Mouse (Mus musculus) kidney, embryonic 15.5 days (tissue): ENCODE measurements at regions not wholly inside any gene's neighbourhood (a gene's known extent, or its start where the extent isn't known, plus 50 kb on each side); places are given as distances from the start of the nearest gene placed in this dataset.

Experiments used
- ATAC-seq: fragments of 200-750 bp; cut with Nextera tagmentation; replicated peaks from 2 replicates; pipeline ENCODE4 v1.8.0; 2017; ENCODE audit warnings: moderate TSS enrichment; ENCODE audit not compliant: low FRiP score
- H3K27ac ChIP-seq: fragments of 300-500 bp; sonication (generic); 2 replicates; pipeline ENCODE4 v1.5.1; 2015; ENCODE audit warnings: mild to moderate bottlenecking, inconsistent platforms
- H3K27me3 ChIP-seq: fragments of 300-500 bp; sonication (generic); 2 replicates; pipeline ENCODE4 v1.6.1; 2015; ENCODE audit warnings: inconsistent platforms
- H3K36me3 ChIP-seq: fragments of 300-500 bp; sonication (generic); 2 replicates; pipeline ENCODE4 v1.6.1; 2015; ENCODE audit warnings: inconsistent platforms
- H3K4me1 ChIP-seq: fragments of 300-500 bp; sonication (generic); 2 replicates; pipeline ENCODE4 v1.6.1; 2015; ENCODE audit warnings: inconsistent platforms
- H3K4me2 ChIP-seq: fragments of 300-500 bp; sonication (generic); 2 replicates; pipeline ENCODE4 v1.6.1; 2015; ENCODE audit warnings: moderate library complexity, mild to moderate bottlenecking, inconsistent platforms
- H3K4me3 ChIP-seq: fragments of 300-500 bp; sonication (generic); replicated peaks from 2 replicates; pipeline ENCODE4 v1.5.1; 2015; ENCODE audit warnings: mild to moderate bottlenecking, inconsistent platforms
- H3K9ac ChIP-seq: fragments of 300-500 bp; sonication (generic); 2 replicates; pipeline ENCODE4 v1.6.1; 2015; ENCODE audit warnings: mild to moderate bottlenecking, inconsistent platforms
- H3K9me3 ChIP-seq: fragments of 300-500 bp; sonication (generic); replicated peaks from 2 replicates; pipeline ENCODE4 v1.6.1; 2016; ENCODE audit warnings: inconsistent platforms
- WGBS: fragments of 180-500 bp; shearing (Covaris S2); methylation state at CpG from one replicate; pipeline ENCODE4 v1.1.7; 2015; ENCODE audit warnings: mixed read lengths; 5-methylcytosine and 5-hydroxymethylcytosine counted together

- H3K27ac ChIP-seq, result no peak overlapping the region
- no peak for ATAC-seq
- H3K9ac ChIP-seq, result no peak overlapping the region
- H3K27me3 ChIP-seq, result no peaks in the 10 kb centered on the region
- no peak overlapping the region for H3K4me3 ChIP-seq
- H3K4me1 ChIP-seq, result no peaks in the 10 kb centered on the region
- H3K36me3 ChIP-seq, result no peaks in the 10 kb centered on the region
- H3K9me3 ChIP-seq, result no peaks in the 10 kb centered on the region
- 82% methylated on average over 1 of the region's 1 CpGs for WGBS
- no peak overlapping the region for H3K4me2 ChIP-seq
Measured at GRCm38 (mm10) chr15:31087607-31088006, 136.5 kb upstream of the Dap start.

DNA sequence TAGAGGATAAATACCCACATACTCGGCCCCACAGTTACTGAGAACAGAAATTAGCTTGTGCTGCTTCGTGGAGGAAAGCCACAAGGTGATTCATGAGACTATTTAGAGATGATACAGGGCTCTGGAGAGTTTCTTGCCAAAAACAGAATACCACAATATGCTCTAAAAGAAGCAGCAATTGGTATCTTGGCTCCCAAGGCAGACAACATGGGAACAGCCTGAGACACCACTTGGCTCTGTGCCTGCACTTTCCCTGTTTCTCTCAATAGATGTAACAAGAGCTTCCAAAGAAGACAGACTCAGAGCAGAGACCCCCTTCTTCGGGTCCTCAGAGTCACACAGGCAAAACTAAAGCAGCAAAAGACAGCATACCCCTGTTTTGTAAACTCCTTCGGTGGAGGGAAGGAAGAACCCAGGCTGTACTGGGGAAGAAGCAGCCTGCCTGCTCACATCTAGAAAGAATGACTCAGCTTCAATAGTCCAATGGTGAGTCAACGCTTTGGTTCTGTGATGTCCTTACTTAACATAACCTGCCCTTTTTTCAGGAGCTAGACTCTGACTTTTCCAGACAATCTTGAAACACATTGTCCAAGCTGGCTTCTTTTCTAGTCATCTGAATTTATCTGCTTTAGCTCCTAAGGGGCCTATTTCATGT lies 132.1 kb upstream of the Dap start:
- Histone ChIP-seq H3K27me3 (no peaks in the 10 kb centered on the region), H3K36me3 (no peaks in the 10 kb centered on the region), H3K9ac (no peak overlapping the region), H3K4me3 (no peak overlapping the region), H3K9me3 (no peaks in the 10 kb centered on the region), H3K4me2 (no peak overlapping the region), H3K27ac (no peak overlapping the region), H3K4me1 (no peaks in the 10 kb centered on the region)
- 79% methylated on average over 5 of the region's 5 CpGs for WGBS
- no peak for ATAC-seq

GRCm38 (mm10) chr15:31096206-31096605 lies 127.9 kb upstream of the Dap start:
- H3K4me2 ChIP-seq, result no peak overlapping the region
- no peak for ATAC-seq
- H3K4me3 ChIP-seq, result no peak overlapping the region
- H3K9ac ChIP-seq, result no peak overlapping the region
- H3K27me3 ChIP-seq, result no peaks in the 10 kb centered on the region
- H3K27ac ChIP-seq, result no peak overlapping the region
- H3K9me3 ChIP-seq, result no peaks in the 10 kb centered on the region
- WGBS, result 88% methylated on average over 7 of the region's 7 CpGs
- H3K36me3 ChIP-seq, result no peaks in the 10 kb centered on the region
- no peaks in the 10 kb centered on the region for H3K4me1 ChIP-seq

DNA sequence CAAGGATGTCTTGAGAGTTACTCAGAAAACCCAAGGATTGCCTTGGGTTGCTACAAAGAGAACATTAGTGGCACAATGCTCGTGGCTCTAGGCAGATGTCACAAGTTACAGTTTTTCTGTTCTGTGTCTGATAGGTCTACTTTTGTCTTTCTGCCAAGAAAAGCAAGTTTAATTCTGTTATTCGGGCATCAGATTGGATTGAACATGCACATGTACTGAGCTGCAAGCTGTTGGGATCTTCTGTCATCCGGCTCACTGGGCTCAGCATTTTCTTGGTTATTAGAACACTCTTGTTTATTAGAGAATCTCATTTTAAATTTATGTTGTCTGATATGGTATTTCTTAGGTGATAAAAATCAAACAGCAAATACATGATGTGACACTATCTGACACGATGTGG lies 126.8 kb upstream of the Dap start:
- Histone ChIP-seq H3K27ac (no peak overlapping the region), H3K9me3 (no peaks in the 10 kb centered on the region), H3K4me3 (no peak overlapping the region), H3K36me3 (no peaks in the 10 kb centered on the region), H3K9ac (no peak overlapping the region), H3K4me1 (no peaks in the 10 kb centered on the region), H3K27me3 (no peaks in the 10 kb centered on the region), H3K4me2 (no peak overlapping the region)
- WGBS, result 79% methylated on average over 4 of the region's 4 CpGs
- no peak for ATAC-seq

GRCm38 (mm10) chr15:31104743-31105142 lies 119.4 kb upstream of the Dap start:
- no peak for ATAC-seq
- 71% methylated on average over 4 of the region's 4 CpGs for WGBS

GRCm38 (mm10) chr15:31106907-31107306 lies 117.2 kb upstream of the Dap start:
- H3K27ac ChIP-seq, result no peak overlapping the region
- H3K4me3 ChIP-seq, result no peak overlapping the region
- ATAC-seq, result no peak
- no peaks in the 10 kb centered on the region for H3K27me3 ChIP-seq
- H3K9me3 ChIP-seq, result no peaks in the 10 kb centered on the region
- WGBS, result 50% methylated on average over 9 of the region's 9 CpGs
- 0 out of 2 replicates have a peak, but pooled peaks cover 3% of the 10 kb centered on the region for H3K4me1 ChIP-seq
- no peak overlapping the region for H3K4me2 ChIP-seq
- H3K9ac ChIP-seq, result no peak overlapping the region
- H3K36me3 ChIP-seq, result no peaks in the 10 kb centered on the region

More at GRCm38 (mm10) chr15:31104743-31105142, 119.4 kb upstream of the Dap start:
- Histone ChIP-seq H3K9ac (no peak overlapping the region), H3K27me3 (no peaks in the 10 kb centered on the region), H3K4me1 (0 out of 2 replicates have a peak, but pooled peaks cover 3% of the 10 kb centered on the region), H3K4me2 (no peak overlapping the region), H3K27ac (no peak overlapping the region), H3K36me3 (no peaks in the 10 kb centered on the region), H3K9me3 (no peaks in the 10 kb centered on the region), H3K4me3 (no peak overlapping the region)

DNA sequence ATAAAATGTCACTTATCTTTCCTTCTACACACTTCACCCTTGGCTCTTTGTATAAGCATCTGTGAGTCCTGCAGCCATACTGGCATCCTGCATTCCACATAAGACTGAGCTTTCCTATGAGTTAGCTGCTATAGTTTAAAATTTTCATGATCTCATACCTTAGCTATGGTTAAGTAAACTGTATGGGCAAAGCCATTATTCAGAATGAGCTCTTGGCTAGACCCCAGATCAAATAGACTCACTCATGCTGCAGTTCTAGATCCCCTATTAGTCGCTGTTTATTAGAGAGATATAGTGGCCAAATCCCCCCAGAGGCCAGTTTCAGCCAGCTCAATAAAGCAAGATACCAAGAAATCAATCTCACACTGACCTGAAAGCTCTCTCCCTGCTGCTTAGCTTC lies 110.9 kb upstream of the Dap start:
- Histone ChIP-seq H3K4me1 (no peaks in the 10 kb centered on the region), H3K4me3 (no peak overlapping the region), H3K36me3 (no peaks in the 10 kb centered on the region), H3K27me3 (no peaks in the 10 kb centered on the region), H3K9me3 (no peaks in the 10 kb centered on the region), H3K4me2 (no peak overlapping the region), H3K27ac (no peak overlapping the region), H3K9ac (no peak overlapping the region)
- 60% methylated on average over 1 of the region's 1 CpGs for WGBS
- ATAC-seq, result no peak

DNA sequence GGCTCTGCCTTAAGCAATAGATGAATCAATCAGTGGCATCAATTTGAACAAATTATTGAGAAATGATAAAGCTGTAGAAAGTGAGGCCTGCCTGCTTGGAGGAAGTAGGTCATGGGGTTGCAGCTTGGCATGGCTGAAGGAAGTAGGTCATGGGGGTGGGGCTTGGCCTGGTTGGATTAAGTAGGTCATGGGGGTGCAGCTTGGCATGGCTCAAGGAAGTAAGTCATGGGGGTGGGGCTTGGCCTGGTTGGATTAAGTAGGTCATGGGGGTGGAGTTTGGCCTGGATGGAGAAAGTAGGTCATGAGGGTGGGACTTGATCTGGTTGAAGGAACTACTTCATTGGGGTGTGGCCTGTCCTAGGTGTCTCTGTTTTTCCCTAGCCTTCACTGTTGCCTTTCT lies 106.8 kb upstream of the Dap start:
- Histone ChIP-seq H3K4me2 (no peak overlapping the region), H3K9ac (no peak overlapping the region)
- no peak for ATAC-seq

GRCm38 (mm10) chr15:31120147-31120546 lies 104.0 kb upstream of the Dap start:
- WGBS, result 44% methylated on average over 6 of the region's 6 CpGs
- no peak overlapping the region for H3K4me2 ChIP-seq
- no peak overlapping the region for H3K9ac ChIP-seq
- no peaks in the 10 kb centered on the region for H3K9me3 ChIP-seq
- H3K27me3 ChIP-seq, result no peaks in the 10 kb centered on the region
- no peaks in the 10 kb centered on the region for H3K4me1 ChIP-seq
- no peak overlapping the region for H3K4me3 ChIP-seq
- no peaks in the 10 kb centered on the region for H3K36me3 ChIP-seq
- ATAC-seq, result no peak
- no peak overlapping the region for H3K27ac ChIP-seq

More for the DNA sequence above, 106.8 kb upstream of the Dap start:
- no peaks in the 10 kb centered on the region for H3K27me3 ChIP-seq
- no peaks in the 10 kb centered on the region for H3K4me1 ChIP-seq
- H3K27ac ChIP-seq, result no peak overlapping the region
- H3K36me3 ChIP-seq, result no peaks in the 10 kb centered on the region
- H3K9me3 ChIP-seq, result no peaks in the 10 kb centered on the region
- no peak overlapping the region for H3K4me3 ChIP-seq

DNA sequence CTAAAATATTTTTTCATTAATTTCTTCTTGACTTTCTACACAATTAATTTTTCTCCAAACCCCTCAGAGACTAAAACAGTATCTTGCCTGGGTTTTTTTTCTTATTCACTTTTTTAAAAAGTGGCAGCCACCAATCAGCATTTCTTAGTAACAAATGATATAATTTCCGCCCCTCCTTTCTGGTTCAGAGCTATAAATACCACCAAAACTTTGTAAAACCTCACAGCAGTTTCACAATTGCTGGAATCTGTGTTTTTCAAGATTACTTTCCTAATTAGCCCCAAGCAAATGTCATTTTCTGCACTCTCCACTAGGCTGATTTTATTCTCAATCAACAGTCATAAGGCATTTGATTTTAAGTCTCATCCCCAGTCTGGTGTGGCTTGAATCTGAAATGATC lies 98.3 kb upstream of the Dap start:
- ATAC-seq, result no peak
- Histone ChIP-seq H3K27ac (no peak overlapping the region), H3K4me3 (no peak overlapping the region), H3K36me3 (no peaks in the 10 kb centered on the region), H3K4me2 (no peak overlapping the region), H3K9me3 (no peaks in the 10 kb centered on the region), H3K4me1 (no peaks in the 10 kb centered on the region), H3K9ac (no peak overlapping the region), H3K27me3 (no peaks in the 10 kb centered on the region)
- 92% methylated on average over 1 of the region's 1 CpGs for WGBS

DNA sequence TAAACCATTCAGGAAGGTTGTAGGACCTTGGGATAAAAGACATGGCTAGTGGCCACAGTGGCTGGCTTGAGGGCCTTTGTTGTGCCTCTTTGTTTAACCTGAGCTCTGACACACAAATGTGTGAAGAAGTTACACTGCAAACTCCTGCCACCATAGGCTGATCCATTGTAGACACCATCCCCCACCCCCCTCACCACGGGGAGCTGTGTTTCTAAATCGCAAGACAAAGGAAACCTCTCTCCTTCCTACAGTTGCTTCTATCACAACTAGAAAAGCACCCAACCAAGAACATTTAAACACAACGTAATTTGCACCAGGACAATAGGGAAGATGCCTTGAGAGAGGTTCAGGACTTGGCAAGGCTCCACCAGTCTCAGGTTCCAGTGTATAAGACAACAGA lies 97.1 kb upstream of the Dap start:
- no peak overlapping the region for H3K27ac ChIP-seq
- no peak overlapping the region for H3K4me3 ChIP-seq
- H3K27me3 ChIP-seq, result no peaks in the 10 kb centered on the region
- H3K9ac ChIP-seq, result no peak overlapping the region
- WGBS, result 53% methylated on average over 3 of the region's 3 CpGs
- H3K4me1 ChIP-seq, result no peaks in the 10 kb centered on the region
- H3K4me2 ChIP-seq, result no peak overlapping the region
- no peak for ATAC-seq
- no peaks in the 10 kb centered on the region for H3K9me3 ChIP-seq
- H3K36me3 ChIP-seq, result no peaks in the 10 kb centered on the region

DNA sequence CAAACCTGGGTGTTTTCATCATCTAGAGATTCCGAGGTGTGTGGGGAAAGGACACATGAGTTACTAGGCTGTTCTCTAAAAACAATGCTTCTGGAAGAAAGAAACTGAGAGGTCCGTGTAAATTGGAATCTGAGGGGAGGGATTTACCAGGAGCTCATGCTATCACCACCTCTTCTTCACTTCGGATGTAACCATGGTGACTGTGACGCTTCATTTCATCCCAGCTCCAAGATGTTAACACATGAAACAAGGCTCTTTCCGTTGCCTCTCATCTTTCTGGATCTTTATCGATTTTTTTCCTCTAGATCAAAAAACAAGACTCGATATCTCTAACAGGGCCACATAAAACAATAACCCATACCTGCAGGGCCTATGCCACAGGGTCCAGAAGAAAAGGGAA lies 89.2 kb upstream of the Dap start:
- Histone ChIP-seq H3K4me2 (no peak overlapping the region), H3K9ac (no peak overlapping the region), H3K27me3 (no peaks in the 10 kb centered on the region), H3K9me3 (no peaks in the 10 kb centered on the region), H3K27ac (no peak overlapping the region), H3K4me1 (no peaks in the 10 kb centered on the region), H3K4me3 (no peak overlapping the region), H3K36me3 (no peaks in the 10 kb centered on the region)
- no peak for ATAC-seq
- 58% methylated on average over 7 of the region's 7 CpGs for WGBS

- Histone ChIP-seq H3K9me3 (no peaks in the 10 kb centered on the region), H3K9ac (no peak overlapping the region), H3K27ac (no peak overlapping the region), H3K4me1 (no peaks in the 10 kb centered on the region), H3K36me3 (no peaks in the 10 kb centered on the region), H3K4me3 (no peak overlapping the region), H3K4me2 (no peak overlapping the region), H3K27me3 (no peaks in the 10 kb centered on the region)
- ATAC-seq, result no peak
- WGBS, result 84% methylated on average over 6 of the region's 6 CpGs
Measured at GRCm38 (mm10) chr15:31138637-31139036, 85.5 kb upstream of the Dap start.
